Mouse (Mus musculus): ENCODE measurements at regions not wholly inside any gene's neighbourhood (a gene's known extent, or its start where the extent isn't known, plus 50 kb on each side); places are given as distances from the start of the nearest gene placed in this dataset.

DNA sequence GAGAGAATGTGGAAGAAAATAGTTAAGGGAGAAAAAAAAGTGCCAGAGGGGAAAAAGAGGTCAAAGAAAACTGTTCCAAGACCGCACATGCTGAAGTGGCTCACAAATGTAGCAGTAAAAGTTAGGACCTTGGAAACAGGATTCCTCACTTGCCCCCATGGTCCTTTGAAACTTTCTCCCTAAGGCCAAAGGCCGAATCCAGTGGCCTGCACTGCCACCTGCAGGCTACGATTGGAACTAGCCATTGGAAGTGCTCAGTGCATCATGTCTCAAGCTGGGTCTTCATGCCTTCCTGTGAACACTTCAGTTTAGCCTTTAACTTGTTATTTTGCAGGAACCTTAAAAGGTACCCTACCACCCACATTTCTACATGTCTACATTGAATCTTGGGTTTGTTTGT is 56.3 kb upstream of the Mctp2 start:
- no peaks in the 10 kb centered on the region for H3K27me3 ChIP-seq (ENCODE audit: control insufficient read depth, insufficient read depth, insufficient read length)
- H3K4me3 ChIP-seq (ENCODE audit: insufficient read depth, poor library complexity, severe bottlenecking): no peak overlapping the region
- TF ChIP-seq CTCF (IDR thresholded peaks at IDR 0.05; ENCODE audit: control insufficient read depth, insufficient read depth, insufficient read length): peak; percentile 70
- no peak for TF ChIP-seq MAX (IDR thresholded peaks at IDR 0.05)
- H3K36me3 ChIP-seq (ENCODE audit: control insufficient read depth, insufficient read depth): no peaks in the 10 kb centered on the region
- H3K79me3 ChIP-seq (ENCODE audit: low read depth): no peaks in the 10 kb centered on the region
- H3ac ChIP-seq (ENCODE audit: control insufficient read depth, insufficient read length, low read depth): no peak overlapping the region
- H3K79me2 ChIP-seq (ENCODE audit: control insufficient read depth, insufficient read depth): no peaks in the 10 kb centered on the region

DNA sequence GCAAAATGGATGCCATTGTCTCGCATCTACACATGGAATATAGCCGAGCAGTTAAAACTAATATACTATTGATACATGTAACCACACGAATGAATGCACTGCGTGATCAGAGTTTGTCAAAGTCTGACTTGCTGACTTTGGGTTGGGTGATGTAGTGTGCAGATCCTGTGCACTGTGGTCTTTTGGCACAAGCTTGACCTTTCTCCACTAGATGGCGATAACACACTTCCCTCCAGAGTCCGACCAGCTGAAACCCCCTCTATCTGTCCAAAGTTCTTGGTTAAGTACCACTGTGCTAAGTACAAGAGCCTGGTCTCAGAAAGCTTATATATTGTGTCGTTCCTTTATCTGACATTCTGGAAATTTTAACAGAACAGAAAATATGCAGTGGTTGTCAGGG is 84.9 kb upstream of the Mctp2 start:
- Histone ChIP-seq H3ac (ENCODE audit: control insufficient read depth, insufficient read length, low read depth) (no peak overlapping the region), H3K36me3 (ENCODE audit: control insufficient read depth, insufficient read depth) (no peaks in the 10 kb centered on the region), H3K27me3 (ENCODE audit: control insufficient read depth, insufficient read depth, insufficient read length) (no peaks in the 10 kb centered on the region), H3K79me3 (ENCODE audit: low read depth) (no peaks in the 10 kb centered on the region), H3K4me3 (ENCODE audit: insufficient read depth, poor library complexity, severe bottlenecking) (no peak overlapping the region), H3K79me2 (ENCODE audit: control insufficient read depth, insufficient read depth) (no peaks in the 10 kb centered on the region)
- TF ChIP-seq CTCF (IDR thresholded peaks at IDR 0.05; ENCODE audit: control insufficient read depth, insufficient read depth, insufficient read length): peak; percentile 61
- no peak for TF ChIP-seq USF1 (IDR thresholded peaks at IDR 0.05; ENCODE audit: low read depth)
- no peak for TF ChIP-seq CEBPB (IDR thresholded peaks at IDR 0.05; ENCODE audit: low read depth)
- no peak for TF ChIP-seq MYOD1 (IDR thresholded peaks at IDR 0.05; ENCODE audit: control insufficient read depth, insufficient read length, low read depth)
- no peak for TF ChIP-seq FOSL1 (IDR thresholded peaks at IDR 0.05; ENCODE audit: insufficient read depth, low read length, poor library complexity, severe bottlenecking)

DNA sequence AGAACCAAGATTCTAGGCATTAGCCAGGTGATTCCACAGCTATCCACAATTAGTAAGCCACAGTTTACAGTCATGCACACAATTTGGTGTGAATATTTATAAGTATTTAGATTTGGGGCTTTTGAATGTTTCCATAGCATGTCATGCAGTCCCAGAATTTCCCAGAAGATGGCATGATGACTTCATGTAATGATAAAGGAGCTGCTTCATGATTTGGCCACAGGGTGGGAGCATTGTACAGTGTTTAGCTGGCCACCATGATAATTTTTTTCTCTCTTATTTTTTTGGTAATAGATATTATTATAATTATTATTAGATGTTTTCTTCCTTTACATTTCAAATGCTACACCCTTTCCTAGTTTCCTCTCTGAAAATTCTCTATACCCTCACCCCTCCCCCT is 93.6 kb upstream of the Mctp2 start:
- no peaks in the 10 kb centered on the region for H3K79me3 ChIP-seq (ENCODE audit: low read depth)
- no peaks in the 10 kb centered on the region for H3K36me3 ChIP-seq (ENCODE audit: control insufficient read depth, insufficient read depth)
- no peak overlapping the region for H3ac ChIP-seq (ENCODE audit: control insufficient read depth, insufficient read length, low read depth)
- peak; percentile 74 for TF ChIP-seq CTCF (IDR thresholded peaks at IDR 0.05; ENCODE audit: control insufficient read depth, insufficient read depth, insufficient read length)
- TF ChIP-seq FOSL1 (IDR thresholded peaks at IDR 0.05; ENCODE audit: insufficient read depth, low read length, poor library complexity, severe bottlenecking): no peak
- no peak for TF ChIP-seq MYOD1 (IDR thresholded peaks at IDR 0.05; ENCODE audit: control insufficient read depth, insufficient read length, low read depth)
- no peak overlapping the region for H3K4me3 ChIP-seq (ENCODE audit: insufficient read depth, poor library complexity, severe bottlenecking)
- no peaks in the 10 kb centered on the region for H3K27me3 ChIP-seq (ENCODE audit: control insufficient read depth, insufficient read depth, insufficient read length)
- no peaks in the 10 kb centered on the region for H3K79me2 ChIP-seq (ENCODE audit: control insufficient read depth, insufficient read depth)

DNA sequence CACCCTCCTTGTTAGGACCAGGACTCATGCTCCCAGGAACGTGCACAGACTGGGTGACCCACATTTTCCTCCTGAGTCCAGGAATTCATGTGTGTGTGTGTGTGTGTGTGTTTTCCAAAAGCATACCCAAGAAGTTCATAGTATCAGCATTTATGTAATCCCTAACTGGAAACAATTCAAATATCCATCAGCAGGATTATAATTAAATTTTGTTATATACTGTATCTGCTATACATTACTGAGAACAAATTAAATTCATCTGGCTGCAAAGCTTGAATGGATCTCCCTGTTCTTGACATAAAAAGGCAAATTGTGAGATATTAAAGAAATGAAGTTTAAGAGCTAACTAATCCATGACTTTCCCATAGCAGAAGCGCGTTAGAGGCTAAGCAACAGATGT is 99.7 kb upstream of the Mctp2 start:
- Histone ChIP-seq H3ac (ENCODE audit: control insufficient read depth, insufficient read length, low read depth) (no peak overlapping the region), H3K36me3 (ENCODE audit: control insufficient read depth, insufficient read depth) (no peaks in the 10 kb centered on the region), H3K4me3 (ENCODE audit: insufficient read depth, poor library complexity, severe bottlenecking) (no peak overlapping the region), H3K79me3 (ENCODE audit: low read depth) (no peaks in the 10 kb centered on the region), H3K27me3 (ENCODE audit: control insufficient read depth, insufficient read depth, insufficient read length) (no peaks in the 10 kb centered on the region), H3K79me2 (ENCODE audit: control insufficient read depth, insufficient read depth) (no peaks in the 10 kb centered on the region)
- TF ChIP-seq MYOD1 (IDR thresholded peaks at IDR 0.05; ENCODE audit: control insufficient read depth, insufficient read length, low read depth): no peak
- no peak for TF ChIP-seq CTCF (IDR thresholded peaks at IDR 0.05; ENCODE audit: control insufficient read depth, insufficient read depth, insufficient read length)
- no peak for TF ChIP-seq FOSL1 (IDR thresholded peaks at IDR 0.05; ENCODE audit: insufficient read depth, low read length, poor library complexity, severe bottlenecking)
- no peak for TF ChIP-seq CEBPB (IDR thresholded peaks at IDR 0.05; ENCODE audit: low read depth)
- no peak for TF ChIP-seq MAX (IDR thresholded peaks at IDR 0.05)
- no peak for TF ChIP-seq USF1 (IDR thresholded peaks at IDR 0.05; ENCODE audit: low read depth)
- TF ChIP-seq MYOG (IDR thresholded peaks at IDR 0.05; ENCODE audit: control insufficient read depth, extremely low read depth, insufficient read length): no peak

DNA sequence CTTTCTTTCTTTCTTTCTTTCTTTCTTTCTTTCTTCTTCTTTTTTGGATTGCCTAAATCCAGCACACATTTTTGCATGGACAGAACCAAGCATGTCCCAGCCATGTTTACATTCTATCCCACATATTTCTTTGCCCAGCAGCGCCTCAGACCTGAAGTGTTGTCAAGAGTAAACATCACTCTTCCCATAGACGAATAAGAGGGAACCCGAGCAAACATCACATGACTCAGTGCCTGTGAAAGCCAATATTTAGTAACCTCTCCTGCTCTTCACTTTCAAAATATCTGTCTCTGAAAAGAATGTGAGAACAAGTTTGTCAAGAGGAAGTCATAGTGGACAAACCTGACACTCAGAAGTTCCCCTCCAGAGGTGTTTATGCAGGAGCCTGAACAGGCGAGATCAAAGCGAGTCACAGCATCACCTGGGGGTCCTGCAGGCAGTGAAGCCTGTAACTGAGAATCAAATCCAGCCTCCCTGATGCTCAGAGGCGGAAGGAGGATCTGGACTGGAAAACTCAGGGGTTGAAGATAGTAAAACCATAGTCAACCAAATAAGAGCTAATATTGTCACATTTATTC is 102.1 kb upstream of the Mctp2 start:
- H3K36me3 ChIP-seq (ENCODE audit: control insufficient read depth, insufficient read depth): no peaks in the 10 kb centered on the region
- H3K79me3 ChIP-seq (ENCODE audit: low read depth): no peaks in the 10 kb centered on the region
- H3K79me2 ChIP-seq (ENCODE audit: control insufficient read depth, insufficient read depth): no peaks in the 10 kb centered on the region
- H3ac ChIP-seq (ENCODE audit: control insufficient read depth, insufficient read length, low read depth): no peak overlapping the region
- H3K4me3 ChIP-seq (ENCODE audit: insufficient read depth, poor library complexity, severe bottlenecking): no peak overlapping the region
- no peak for TF ChIP-seq CTCF (IDR thresholded peaks at IDR 0.05; ENCODE audit: control insufficient read depth, insufficient read depth, insufficient read length)
- H3K27me3 ChIP-seq (ENCODE audit: control insufficient read depth, insufficient read depth, insufficient read length): no peaks in the 10 kb centered on the region

DNA sequence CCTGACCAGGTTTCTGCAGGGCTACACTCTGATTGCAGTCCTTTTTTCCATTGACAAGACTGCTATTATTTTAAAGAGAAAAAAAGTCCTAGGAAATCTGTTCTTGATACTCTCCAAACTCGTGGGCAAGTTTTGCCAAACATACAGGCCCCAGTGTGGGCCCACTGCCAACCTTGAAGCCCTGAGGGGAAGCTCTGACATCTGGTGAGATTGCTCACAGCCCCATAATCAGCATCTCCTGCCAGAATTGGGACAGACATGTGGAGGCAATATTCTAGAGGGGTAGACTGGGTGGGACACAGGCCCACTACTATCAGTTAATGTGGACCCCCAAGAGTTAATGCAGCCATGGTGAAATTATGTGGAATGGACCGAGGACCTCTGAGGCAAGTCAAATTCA is 132.1 kb upstream of the Mctp2 start:
- no peaks in the 10 kb centered on the region for H3K36me3 ChIP-seq (ENCODE audit: control insufficient read depth, insufficient read depth)
- TF ChIP-seq MYOD1 (IDR thresholded peaks at IDR 0.05; ENCODE audit: control insufficient read depth, insufficient read length, low read depth) (no peak), CEBPB (IDR thresholded peaks at IDR 0.05; ENCODE audit: low read depth) (no peak), FOSL1 (IDR thresholded peaks at IDR 0.05; ENCODE audit: insufficient read depth, low read length, poor library complexity, severe bottlenecking) (no peak), MYOG (IDR thresholded peaks at IDR 0.05; ENCODE audit: control insufficient read depth, extremely low read depth, insufficient read length) (no peak)
- H3ac ChIP-seq (ENCODE audit: control insufficient read depth, insufficient read length, low read depth): no peak overlapping the region
- H3K27me3 ChIP-seq (ENCODE audit: control insufficient read depth, insufficient read depth, insufficient read length): no peaks in the 10 kb centered on the region
- H3K4me3 ChIP-seq (ENCODE audit: insufficient read depth, poor library complexity, severe bottlenecking): no peak overlapping the region
- H3K79me2 ChIP-seq (ENCODE audit: control insufficient read depth, insufficient read depth): no peaks in the 10 kb centered on the region
- no peaks in the 10 kb centered on the region for H3K79me3 ChIP-seq (ENCODE audit: low read depth)
